Comparison of ENCODE assay signal across 18 mouse cellular contexts in the genomic region with DNA sequence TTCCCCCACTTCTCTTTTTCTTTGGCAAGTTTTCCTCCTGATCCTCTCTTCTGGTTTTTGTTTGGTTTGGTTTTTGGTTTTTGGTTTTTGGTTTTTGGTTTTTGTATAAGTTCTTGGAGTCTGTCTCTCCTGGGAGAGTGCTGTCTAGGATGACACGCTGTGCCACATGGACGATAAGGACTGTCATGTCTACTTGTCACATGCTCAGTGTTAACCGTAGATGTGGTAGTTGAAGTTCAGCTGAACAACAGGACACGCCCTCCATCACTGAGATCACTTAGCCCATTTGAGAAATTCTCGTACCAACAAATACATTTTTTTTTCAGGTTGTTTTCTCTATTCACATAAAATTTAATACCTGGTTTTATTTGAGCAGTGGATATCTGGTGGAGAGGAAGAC. TPM values are rescaled to one million over a fixed set of nuclear protein-coding genes. Genes with fewer than 3 reads are reported as not detected.
"Had no signal": no experiment of that assay in that cellular context is flagged by ENCODE, and none has a peak within 500 bp of the region (broad histone marks: within the 10 kb centered on the region; RNA-seq: fewer than 3 reads in every experiment).

No protein-coding gene starts in this region.

- H3K9me3 ChIP-seq: lung, embryonic 15.5 days; midbrain, embryonic 13.5 days; midbrain, embryonic 15.5 days; neural tube, embryonic 12.5 days; stomach, embryonic 15.5 days had no signal

- H3K27ac ChIP-seq: lung, embryonic 15.5 days; macrophage; midbrain, embryonic 13.5 days; midbrain, embryonic 15.5 days; neural tube, embryonic 12.5 days; stomach, embryonic 15.5 days; stomach, postnatal 0 days had no signal

- H3K4me3 ChIP-seq: lung, embryonic 15.5 days; midbrain, embryonic 13.5 days; midbrain, embryonic 15.5 days; neural tube, embryonic 12.5 days; stomach, embryonic 15.5 days had no signal

- DNase-seq: lung, adult 2 months; lung, postnatal 14 days; lung, postnatal 36 days; right cerebral cortex, postnatal 14 days; thymus, adult 2 months; thymus, postnatal 25 days; thymus, postnatal 4 days had no signal

- H3K9ac ChIP-seq: lung, embryonic 15.5 days; midbrain, embryonic 13.5 days; midbrain, embryonic 15.5 days; neural tube, embryonic 12.5 days; stomach, embryonic 15.5 days had no signal

- H3K4me1 ChIP-seq: lung, embryonic 15.5 days; midbrain, embryonic 15.5 days; neural tube, embryonic 12.5 days; stomach, embryonic 15.5 days had no signal

- H3K27me3 ChIP-seq: lung, embryonic 15.5 days; midbrain, embryonic 13.5 days; midbrain, embryonic 15.5 days; neural tube, embryonic 12.5 days; stomach, embryonic 15.5 days had no signal

- ATAC-seq: lung, postnatal 0 days; midbrain, embryonic 13.5 days; midbrain, embryonic 15.5 days had no signal

RNA-seq across cellular contexts. Expression of a gene that starts 57.4 kb away (rescaled TPM):
- total RNA-seq: megakaryocyte, adult 5-6 weeks; monocyte, adult 5-6 weeks; neutrophil, adult 5-6 weeks had no signal
- polyA plus RNA-seq: macrophage had no signal
